Mouse (Mus musculus): ENCODE data around the gene Gm20715.

GRCm38 (mm10) chr7:6430342-6430741, 20.3 kb downstream of the Gm20715 start:
- TF ChIP-seq POLR2A (IDR thresholded peaks at IDR 0.05; ENCODE audit: low read depth, low read length) = no peak
- TF ChIP-seq CTCF (IDR thresholded peaks at IDR 0.05; ENCODE audit: borderline replicate concordance, insufficient read depth, low read length) = peak; percentile 36; the same call in 1 of the 2 replicates
